Mouse (Mus musculus): Measurements from ENCODE around the gene Ppp1r14a.
A peak's percentile ranks its signal among the peaks of the same experiment; 100 is the strongest.

The Ppp1r14a gene

DNA sequence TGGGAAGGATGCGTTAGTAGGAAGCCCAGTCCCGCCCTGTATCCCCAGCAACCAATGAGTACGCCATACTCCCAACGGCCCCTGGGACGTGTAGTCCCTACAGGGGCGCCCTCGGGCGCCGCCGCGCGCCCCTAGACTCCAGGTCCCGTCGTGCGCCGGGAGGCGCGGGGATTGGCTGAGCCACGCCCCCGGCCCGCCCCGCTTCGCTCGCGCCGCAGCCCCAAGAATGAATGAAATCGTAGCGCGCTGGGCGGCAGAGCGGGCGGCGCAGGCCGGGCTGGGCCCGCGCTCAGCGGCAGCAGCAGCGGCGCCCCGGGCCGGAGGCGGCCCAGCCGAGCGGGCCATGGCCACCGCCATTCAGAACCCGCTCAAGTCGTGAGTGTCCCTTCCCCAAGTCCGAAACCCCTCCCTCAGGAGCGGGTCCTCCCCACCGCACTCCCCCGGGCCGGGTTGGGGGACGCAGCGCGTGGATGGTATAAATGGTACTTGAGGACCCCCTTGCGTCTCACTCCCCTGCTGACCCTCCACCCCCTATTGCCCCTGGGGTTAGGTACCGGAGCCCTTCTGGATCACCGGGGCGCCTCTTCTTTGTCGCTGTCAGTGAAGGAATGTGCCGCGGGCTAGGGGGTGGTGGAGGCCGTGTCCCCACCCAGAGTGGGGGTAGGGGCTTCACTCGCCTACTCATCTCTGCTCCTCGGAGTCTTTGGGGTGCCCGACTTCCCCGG lies 14.8 kb downstream of the Ppp1r14a start, which contains the start of gene Dpf1:
Gene Dpf1, plus strand, starts transcription at position 214 of the 725 bp plus-strand sequence.
- peak; percentile 39 for DNase-seq (ENCODE audit: low spot score)

DNA sequence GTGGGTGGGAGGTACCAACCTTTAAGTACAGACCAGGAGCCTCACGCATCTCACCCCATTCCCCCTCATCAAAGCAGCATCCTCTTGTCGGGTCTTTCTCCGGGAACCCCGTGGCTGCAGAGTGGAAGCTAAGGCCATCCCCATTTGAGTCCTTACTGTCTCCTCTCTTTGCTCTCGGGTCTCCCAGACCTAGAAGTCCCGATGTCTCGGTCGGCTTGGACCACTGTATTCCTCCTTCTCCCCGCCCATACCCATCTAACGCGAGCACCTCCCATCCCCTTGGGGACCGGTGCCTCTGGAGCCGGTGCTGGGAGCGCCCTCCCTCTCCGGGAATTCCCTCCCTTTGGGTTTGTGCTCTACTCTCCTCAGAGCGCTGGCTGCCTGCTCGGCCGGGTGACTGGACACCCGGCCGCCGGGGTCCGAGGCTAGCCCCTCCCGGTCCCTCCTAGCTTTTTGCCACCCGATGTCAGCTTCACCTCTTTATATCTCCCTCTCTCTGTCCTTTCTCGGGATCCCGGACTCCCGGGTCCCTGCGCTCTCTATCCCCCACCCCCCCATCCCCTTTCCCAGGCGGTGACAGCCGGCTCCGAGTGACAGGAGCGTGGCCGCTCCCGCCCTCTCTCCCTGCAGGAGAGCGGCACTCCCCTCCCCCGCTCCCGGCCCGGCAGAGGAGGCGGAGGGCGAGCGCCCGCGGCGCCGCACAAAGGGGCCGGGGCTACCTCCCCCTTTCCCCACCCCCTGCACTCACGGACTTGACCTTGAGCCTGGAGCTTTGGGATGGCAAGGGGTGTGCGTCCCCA lies 15.6 kb downstream of the Ppp1r14a start:
- no peak for DNase-seq (ENCODE audit: low spot score)

GRCm38 (mm10) chr7:29305263-29305988 lies 16.3 kb downstream of the Ppp1r14a start:
- DNase-seq (ENCODE audit: low spot score) = no peak

GRCm38 (mm10) chr7:29306108-29306507 lies 17.0 kb downstream of the Ppp1r14a start:
- no peak for DNase-seq (ENCODE audit: low spot score)

- DNase-seq (ENCODE audit: low spot score) = peak; percentile 41
Measured at GRCm38 (mm10) chr7:29306619-29307018, 17.5 kb downstream of the Ppp1r14a start.

DNA sequence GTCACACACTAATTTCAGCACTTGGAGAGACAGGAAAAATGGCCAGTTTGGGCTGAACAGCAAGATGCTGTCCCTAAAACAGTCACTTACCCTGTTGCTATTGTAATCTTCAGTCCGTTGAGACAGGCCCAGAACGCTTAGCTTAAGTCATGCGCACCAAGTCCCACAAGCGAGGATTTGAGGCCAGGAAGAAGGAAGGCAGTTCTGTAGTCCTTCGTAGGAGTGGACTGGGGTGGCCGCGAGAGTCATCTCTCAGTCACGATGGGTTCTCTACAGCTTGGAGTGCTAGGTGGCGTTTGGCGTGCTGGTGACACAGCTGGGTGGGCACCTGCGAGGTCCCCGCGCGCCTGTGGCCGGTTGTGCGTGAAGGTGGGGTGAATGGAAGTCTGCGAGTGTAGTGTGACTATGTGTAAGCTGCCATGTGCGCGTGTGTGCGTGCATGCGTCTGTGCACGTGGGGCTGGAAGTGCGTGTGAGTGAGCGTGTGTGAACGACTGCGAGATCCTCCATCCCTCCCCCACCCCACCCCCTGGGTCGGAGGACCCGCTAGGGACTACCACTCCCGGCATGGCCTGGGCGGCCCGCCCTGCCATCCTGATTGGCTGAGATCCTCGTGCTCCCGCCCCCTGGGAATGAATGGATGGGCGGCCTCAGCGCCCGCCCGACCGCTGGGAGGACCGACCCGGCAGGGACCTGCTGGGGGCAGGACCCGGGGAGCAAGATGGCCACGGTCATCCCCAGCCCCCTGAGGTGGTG lies 18.4 kb downstream of the Ppp1r14a start:
- peak; percentile 43 for DNase-seq (ENCODE audit: low spot score)

DNA sequence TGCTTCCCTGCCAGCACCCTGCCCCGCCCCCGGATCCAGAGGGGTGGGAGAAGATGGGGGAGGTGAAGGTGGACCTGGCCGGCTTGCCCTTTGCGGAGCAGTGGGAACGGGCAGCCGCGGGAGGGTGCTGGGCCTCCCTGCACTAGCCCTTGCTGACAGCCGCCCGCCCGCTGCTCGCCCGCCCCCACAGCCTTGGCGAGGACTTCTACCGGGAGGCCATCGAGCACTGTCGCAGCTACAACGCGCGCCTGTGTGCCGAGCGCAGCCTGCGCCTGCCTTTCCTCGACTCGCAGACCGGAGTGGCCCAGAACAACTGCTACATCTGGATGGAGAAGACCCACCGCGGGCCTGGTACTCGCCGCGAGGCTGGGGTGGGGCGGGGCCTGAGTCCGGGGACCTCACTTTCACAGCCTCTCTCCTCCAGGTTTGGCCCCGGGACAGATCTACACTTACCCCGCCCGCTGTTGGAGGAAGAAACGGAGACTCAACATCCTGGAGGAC lies 20.2 kb downstream of the Ppp1r14a start:
- no peak for DNase-seq (ENCODE audit: low spot score)

- DNase-seq (ENCODE audit: low spot score) = no peak
Measured at GRCm38 (mm10) chr7:29309749-29310148, 20.6 kb downstream of the Ppp1r14a start.

DNA sequence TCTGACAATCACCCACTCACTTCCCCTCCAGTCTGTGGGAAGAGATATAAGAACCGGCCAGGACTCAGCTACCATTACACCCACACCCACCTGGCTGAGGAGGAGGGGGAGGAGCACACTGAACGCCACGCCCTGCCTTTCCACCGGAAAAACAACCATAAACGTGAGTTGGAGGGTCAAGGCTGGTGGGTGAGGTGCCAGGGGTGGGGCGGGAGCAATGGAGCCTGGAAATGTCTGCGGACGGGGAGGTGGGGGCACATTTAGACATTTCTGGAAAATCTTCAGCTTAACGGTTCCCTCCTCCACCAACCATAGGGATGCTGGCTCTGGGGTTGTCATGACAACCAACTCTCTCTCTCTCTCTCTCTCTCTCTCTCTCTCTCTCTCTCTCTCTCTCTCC lies 23.9 kb downstream of the Ppp1r14a start:
- DNase-seq (ENCODE audit: low spot score) = no peak

- no peak for DNase-seq (ENCODE audit: low spot score)
Measured at GRCm38 (mm10) chr7:29313572-29314261, 24.6 kb downstream of the Ppp1r14a start.

- no peak for DNase-seq (ENCODE audit: low spot score)
Measured at GRCm38 (mm10) chr7:29314844-29315628, 25.9 kb downstream of the Ppp1r14a start.

DNA sequence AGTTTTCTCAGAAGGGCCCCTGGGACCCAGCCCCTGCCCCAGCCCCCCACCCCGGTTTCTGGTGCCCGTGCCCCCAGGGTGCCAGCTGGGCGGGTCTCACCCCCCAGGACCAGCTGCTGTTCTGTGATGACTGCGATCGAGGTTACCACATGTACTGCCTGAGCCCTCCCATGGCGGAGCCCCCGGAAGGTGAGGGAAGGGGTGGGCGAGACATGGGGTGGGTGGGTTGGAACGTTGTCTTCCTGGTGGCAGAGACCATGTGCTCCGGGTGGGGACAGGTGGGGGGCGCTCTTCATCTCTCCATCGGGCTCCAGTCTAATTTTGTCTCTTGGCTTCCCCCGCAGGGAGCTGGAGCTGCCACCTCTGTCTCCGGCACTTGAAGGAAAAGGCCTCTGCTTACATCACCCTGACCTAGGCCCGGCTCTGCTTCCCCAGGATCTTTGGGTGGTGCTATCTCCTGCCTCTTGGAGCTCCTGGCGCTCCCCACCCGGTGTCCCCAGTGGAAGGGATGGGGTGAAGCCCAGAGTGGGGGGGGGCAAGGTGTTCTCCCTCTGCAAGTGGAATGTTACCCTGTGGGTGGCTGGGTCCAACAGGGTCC lies 27.1 kb downstream of the Ppp1r14a start:
- no peak for DNase-seq (ENCODE audit: low spot score)

GRCm38 (mm10) chr7:29316976-29317375 lies 27.9 kb downstream of the Ppp1r14a start:
- DNase-seq (ENCODE audit: low spot score) = no peak

DNA sequence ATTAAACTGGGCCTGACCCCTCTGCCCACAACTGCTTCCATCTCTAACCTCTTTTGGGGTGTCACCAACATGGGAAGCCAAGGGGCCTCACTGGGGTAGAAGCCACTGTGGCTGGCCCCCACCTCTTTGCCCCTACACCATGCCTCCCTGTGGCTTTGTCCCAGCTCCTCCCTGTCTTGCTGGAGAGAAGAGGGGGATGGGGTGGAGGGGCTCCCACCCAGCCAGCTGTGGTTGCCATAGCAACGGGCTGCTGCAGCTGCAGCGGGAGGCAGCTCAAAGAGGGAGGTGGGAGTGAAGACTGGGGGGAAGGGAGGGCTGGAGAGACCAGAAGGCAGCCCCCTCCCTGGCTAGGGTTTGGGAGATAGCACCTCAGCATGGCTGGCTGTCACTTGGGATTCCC lies 28.4 kb downstream of the Ppp1r14a start:
- no peak for DNase-seq (ENCODE audit: low spot score)

GRCm38 (mm10) chr7:29318115-29318911 lies 29.2 kb downstream of the Ppp1r14a start:
- no peak for DNase-seq (ENCODE audit: low spot score)

- no peak for DNase-seq (ENCODE audit: low spot score)
Measured at GRCm38 (mm10) chr7:29319337-29320307, 30.5 kb downstream of the Ppp1r14a start.

- DNase-seq (ENCODE audit: low spot score) = no peak
Measured at GRCm38 (mm10) chr7:29327087-29327486, 38.0 kb downstream of the Ppp1r14a start.

DNA sequence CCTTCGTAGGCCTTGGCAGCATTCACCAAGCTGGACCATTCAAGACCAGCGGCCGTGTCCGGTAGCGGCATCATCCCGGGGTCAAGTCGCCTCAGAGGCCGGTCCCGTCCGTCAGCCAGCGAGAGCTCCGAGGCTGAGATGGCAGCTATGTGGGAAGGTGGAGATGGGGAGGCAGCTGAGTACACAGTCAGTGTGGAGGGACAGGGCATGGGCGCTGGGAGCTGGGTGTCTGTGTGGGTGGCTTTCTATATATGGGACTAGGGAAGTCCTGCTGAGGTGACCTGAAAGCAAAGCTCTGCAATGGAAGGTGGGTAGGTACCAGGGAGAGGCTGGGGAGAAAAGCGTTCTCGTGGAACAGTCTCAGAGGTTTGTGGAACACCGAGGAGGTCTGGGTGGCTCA lies 39.9 kb downstream of the Ppp1r14a start:
- no peak for DNase-seq (ENCODE audit: low spot score)

Measured in T-cell, adult 2 months (primary cell).